Mouse (Mus musculus) cerebellum, adult 9-11 months (tissue): Measurements from ENCODE around the gene Large1.
"Not testable (repeated sequence)": the region's sequence is repeated elsewhere in the genome, so short reads cannot be mapped to it uniquely, and the experiment has no call there.

Source experiments
- DNase-seq: peaks from one replicate; pipeline ENCODE4 v3.0.0; 2022

Gene Large1

GRCm38 (mm10) chr8:73161564-73161963, 191.8 kb downstream of the Large1 start:
- no peak for DNase-seq

- DNase-seq: no peak
These were observed 192.4 kb downstream of the Large1 start for GRCm38 (mm10) chr8:73160945-73161344.

- DNase-seq: no peak
These were observed 206.1 kb downstream of the Large1 start for GRCm38 (mm10) chr8:73147236-73147635.

GRCm38 (mm10) chr8:73142660-73143395, 210.5 kb downstream of the Large1 start:
- DNase-seq: no peak

GRCm38 (mm10) chr8:73135397-73135796, 217.9 kb downstream of the Large1 start:
- no peak for DNase-seq

- DNase-seq: no peak
These were observed 221.3 kb downstream of the Large1 start for GRCm38 (mm10) chr8:73132080-73132479.

- DNase-seq: no peak
These were observed 229.4 kb downstream of the Large1 start for GRCm38 (mm10) chr8:73123864-73124499.

- no peak for DNase-seq
These were observed 240.9 kb downstream of the Large1 start for GRCm38 (mm10) chr8:73112332-73112895.

- no peak for DNase-seq
These were observed 249.3 kb downstream of the Large1 start for GRCm38 (mm10) chr8:73104089-73104488.

GRCm38 (mm10) chr8:73101069-73101468, 252.3 kb downstream of the Large1 start:
- no peak for DNase-seq

GRCm38 (mm10) chr8:73100607-73101006, 252.7 kb downstream of the Large1 start:
- not testable (repeated sequence) for DNase-seq

- no peak for DNase-seq
These were observed 253.8 kb downstream of the Large1 start for GRCm38 (mm10) chr8:73099542-73099941.

- DNase-seq: no peak
These were observed 256.4 kb downstream of the Large1 start for GRCm38 (mm10) chr8:73096952-73097351.

GRCm38 (mm10) chr8:73077746-73078145, 275.6 kb downstream of the Large1 start:
- DNase-seq: not testable (repeated sequence)

- no peak for DNase-seq
These were observed 291.9 kb downstream of the Large1 start for GRCm38 (mm10) chr8:73061410-73061809.

- no peak for DNase-seq
These were observed 298.6 kb downstream of the Large1 start for GRCm38 (mm10) chr8:73054726-73055125.

- DNase-seq: no peak
These were observed 299.5 kb downstream of the Large1 start for GRCm38 (mm10) chr8:73053878-73054277.

- DNase-seq: no peak
These were observed 300.9 kb downstream of the Large1 start for GRCm38 (mm10) chr8:73052414-73052813.

GRCm38 (mm10) chr8:73048136-73048535, 305.2 kb downstream of the Large1 start:
- DNase-seq: no peak

GRCm38 (mm10) chr8:73029787-73030186, 323.6 kb downstream of the Large1 start:
- DNase-seq: no peak

GRCm38 (mm10) chr8:73018241-73018640, 335.1 kb downstream of the Large1 start:
- no peak for DNase-seq

- DNase-seq: no peak
These were observed 335.7 kb downstream of the Large1 start for GRCm38 (mm10) chr8:73017601-73018000.

- no peak for DNase-seq
These were observed 337.0 kb downstream of the Large1 start for GRCm38 (mm10) chr8:73016303-73016702.

- peak; percentile 15 for DNase-seq
These were observed 345.9 kb downstream of the Large1 start for GRCm38 (mm10) chr8:73007489-73007888.
